Mouse (Mus musculus) liver, embryonic 15.5 days (tissue): ENCODE measurements around the gene Gm45337. TPM values are rescaled to one million over a fixed set of nuclear protein-coding genes. Genes with fewer than 3 reads are reported as not detected.
"Not testable (repeated sequence)": the region's sequence is repeated elsewhere in the genome, so short reads cannot be mapped to it uniquely, and the experiment has no call there.

Experiments
- ATAC-seq: fragments of 200-750 bp; cut with Nextera tagmentation; 2 replicates; pipeline ENCODE4 v1.8.0; 2017; ENCODE audit warnings: moderate number of reproducible peaks, mild to moderate bottlenecking, moderate library complexity; ENCODE audit not compliant: insufficient read depth
- H3K27ac ChIP-seq: fragments of 300-500 bp; sonication (generic); replicated peaks from 2 replicates; pipeline ENCODE4 v1.5.1; 2015; ENCODE audit warnings: mild to moderate bottlenecking, inconsistent platforms
- H3K27me3 ChIP-seq: fragments of 300-500 bp; sonication (generic); 2 replicates; pipeline ENCODE4 v1.6.1; 2015; ENCODE audit warnings: mild to moderate bottlenecking, inconsistent platforms
- H3K36me3 ChIP-seq: fragments of 300-500 bp; sonication (generic); replicated peaks from 2 replicates; pipeline ENCODE4 v1.6.1; 2015; ENCODE audit warnings: moderate library complexity, mild to moderate bottlenecking, inconsistent platforms
- H3K4me1 ChIP-seq: fragments of 300-500 bp; sonication (generic); replicated peaks from 2 replicates; pipeline ENCODE4 v1.6.1; 2015; ENCODE audit warnings: inconsistent platforms
- H3K4me2 ChIP-seq: fragments of 300-500 bp; sonication (generic); 2 replicates; pipeline ENCODE4 v1.6.1; 2015; ENCODE audit warnings: moderate library complexity, mild to moderate bottlenecking, inconsistent platforms
- H3K4me3 ChIP-seq: fragments of 300-500 bp; sonication (generic); replicated peaks from 2 replicates; pipeline ENCODE4 v1.5.1; 2015; ENCODE audit warnings: mild to moderate bottlenecking, inconsistent platforms
- H3K9ac ChIP-seq: fragments of 300-500 bp; sonication (generic); 2 replicates; pipeline ENCODE4 v1.6.1; 2015; ENCODE audit warnings: moderate library complexity, mild to moderate bottlenecking, inconsistent platforms
- H3K9me3 ChIP-seq: fragments of 300-500 bp; sonication (generic); replicated peaks from 2 replicates; pipeline ENCODE4 v1.6.1; 2016; ENCODE audit warnings: inconsistent platforms
- whole genome bisulfite sequencing: fragments of 180-500 bp; shearing (Covaris S2); methylation state at CpG from one replicate; pipeline ENCODE4 v1.1.7; 2015; ENCODE audit warnings: mixed read lengths; ENCODE audit not compliant: insufficient replicate concordance; 5-methylcytosine and 5-hydroxymethylcytosine counted together
- polyA plus RNA-seq: library from polyadenylated mRNA; unstranded; fragments of >200 nt; fragmentation: Nextera tagmentation; extraction: Ambion mirVana; gene quantifications from 2 replicates; pipeline ENCODE4 v1.2.1, GENCODE M21; 2015

The Gm45337 gene
- polyA plus RNA-seq, result not detected in 2 replicates

- H3K27me3 ChIP-seq, result no peaks in the 10 kb centered on the region
- no peak within 1 kb of the TSS for H3K9ac ChIP-seq
- no peaks in the 10 kb centered on the region for H3K4me1 ChIP-seq
- 43% methylated on average over 1 of the region's 1 CpGs for WGBS
- no peak for ATAC-seq
- H3K36me3 ChIP-seq, result no peaks in the 10 kb centered on the region
- no peak within 1 kb of the TSS for H3K4me2 ChIP-seq
- H3K9me3 ChIP-seq, result no peaks in the 10 kb centered on the region
- no peak within 1 kb of the TSS for H3K27ac ChIP-seq
- H3K4me3 ChIP-seq, result no peak within 1 kb of the TSS
These were observed at the start of gene Gm45337 for GRCm38 (mm10) chr7:142144507-142144906. Gene Gm45337 (minus strand): TSS chr7:142144607.

- Histone ChIP-seq H3K27ac (no peak within 1 kb of the TSS), H3K9ac (no peak within 1 kb of the TSS), H3K4me1 (no peaks in the 10 kb centered on the region), H3K4me3 (no peak within 1 kb of the TSS), H3K36me3 (no peaks in the 10 kb centered on the region), H3K4me2 (no peak within 1 kb of the TSS), H3K27me3 (peaks cover 4% of the 10 kb centered on the region; the same call in 1 of the 2 replicates), H3K9me3 (no peaks in the 10 kb centered on the region)
- no peak for ATAC-seq
- 15% methylated on average over 2 of the region's 2 CpGs for WGBS
These were observed 45.9 kb upstream of the Gm45337 start, which contains the start of gene Gm10153 for GRCm38 (mm10) chr7:142190289-142190688. Gene Gm10153 (minus strand): TSS chr7:142190389.

GRCm38 (mm10) chr7:142188156-142188555 is 43.7 kb upstream of the Gm45337 start:
- H3K4me1 ChIP-seq, result no peaks in the 10 kb centered on the region
- no peak overlapping the region for H3K9ac ChIP-seq
- H3K4me3 ChIP-seq, result no peak overlapping the region
- no peaks in the 10 kb centered on the region for H3K9me3 ChIP-seq
- 54% methylated on average over 2 of the region's 2 CpGs for WGBS
- H3K27ac ChIP-seq, result no peak overlapping the region
- no peak for ATAC-seq
- no peaks in the 10 kb centered on the region for H3K36me3 ChIP-seq
- no peak overlapping the region for H3K4me2 ChIP-seq
- H3K27me3 ChIP-seq, result peaks cover 4% of the 10 kb centered on the region; the same call in 1 of the 2 replicates

DNA sequence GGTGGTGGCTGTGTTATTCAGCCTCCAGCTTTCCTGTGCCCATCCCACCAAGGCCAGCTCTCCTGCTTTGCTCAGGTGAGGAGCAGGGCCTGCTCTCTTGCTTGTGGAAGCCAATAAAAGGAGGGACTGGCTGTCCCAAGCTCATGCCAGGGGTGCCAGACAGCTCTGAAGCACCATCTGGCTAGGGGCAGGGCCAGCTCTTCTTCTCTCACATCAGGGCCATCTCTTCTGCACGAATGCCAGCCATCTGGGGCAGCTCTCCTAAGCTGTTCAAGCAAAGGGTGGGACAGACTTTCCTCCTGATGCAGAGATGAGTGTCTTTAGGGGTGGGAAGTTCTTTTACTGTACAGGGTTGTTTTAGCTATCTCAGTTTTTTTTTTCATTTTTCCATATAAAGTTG is 36.6 kb upstream of the Gm45337 start:
- no peak for ATAC-seq
- no peak overlapping the region for H3K4me2 ChIP-seq
- H3K27me3 ChIP-seq, result no peaks in the 10 kb centered on the region
- H3K27ac ChIP-seq, result no peak overlapping the region
- H3K9ac ChIP-seq, result no peak overlapping the region
- 17% methylated on average over 1 of the region's 1 CpGs for WGBS
- H3K4me1 ChIP-seq, result no peaks in the 10 kb centered on the region
- H3K9me3 ChIP-seq, result no peaks in the 10 kb centered on the region
- no peaks in the 10 kb centered on the region for H3K36me3 ChIP-seq
- no peak overlapping the region for H3K4me3 ChIP-seq

GRCm38 (mm10) chr7:142178685-142179084 is 34.3 kb upstream of the Gm45337 start:
- Histone ChIP-seq H3K4me1 (no peaks in the 10 kb centered on the region), H3K9ac (no peak overlapping the region), H3K4me2 (no peak overlapping the region), H3K27me3 (no peaks in the 10 kb centered on the region), H3K9me3 (no peaks in the 10 kb centered on the region), H3K36me3 (no peaks in the 10 kb centered on the region), H3K4me3 (no peak overlapping the region), H3K27ac (no peak overlapping the region)
- no peak for ATAC-seq
- WGBS, result 55% methylated on average over 1 of the region's 1 CpGs

- not testable (repeated sequence) for ATAC-seq, H3K4me2 ChIP-seq, H3K4me3 ChIP-seq, H3K27me3 ChIP-seq, H3K9ac ChIP-seq, H3K36me3 ChIP-seq, H3K4me1 ChIP-seq, H3K9me3 ChIP-seq, H3K27ac ChIP-seq
These were observed 31.5 kb upstream of the Gm45337 start, which contains the start of gene Krtap5-2 for GRCm38 (mm10) chr7:142175905-142176304. Gene Krtap5-2 (minus strand): TSS chr7:142176005.

GRCm38 (mm10) chr7:142169836-142170235 is 25.4 kb upstream of the Gm45337 start:
- ATAC-seq, result no peak

DNA sequence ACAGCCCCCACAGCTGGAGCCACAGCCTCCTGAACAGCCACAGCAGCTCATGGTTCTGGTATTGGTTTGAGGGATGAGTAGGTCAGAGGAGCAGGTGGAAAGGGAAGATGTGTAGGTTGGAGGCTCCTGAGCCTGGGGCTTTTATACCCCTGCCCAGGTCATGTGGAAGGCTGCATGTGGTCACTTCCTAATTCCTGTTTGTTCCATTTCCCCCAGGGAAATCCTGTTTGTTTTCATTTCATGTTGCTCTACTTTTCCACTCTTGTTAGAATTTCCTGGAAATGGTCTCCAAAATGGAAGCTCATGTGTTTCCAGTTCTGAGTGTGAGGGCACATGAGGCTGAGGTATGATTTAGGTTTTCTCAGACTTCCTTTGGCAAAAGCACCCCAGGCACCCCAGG is 21.2 kb upstream of the Gm45337 start, which contains the start of gene Gm4553:
Gene Gm4553 (minus strand): TSS at position 101 of the 400 bp plus-strand sequence.
- H3K4me2 ChIP-seq, H3K27me3 ChIP-seq, ATAC-seq, H3K9ac ChIP-seq, H3K9me3 ChIP-seq, H3K36me3 ChIP-seq, H3K27ac ChIP-seq, H3K4me3 ChIP-seq, H3K4me1 ChIP-seq: not testable (repeated sequence)

More at GRCm38 (mm10) chr7:142169836-142170235, 25.4 kb upstream of the Gm45337 start:
- Histone ChIP-seq H3K4me1 (no peaks in the 10 kb centered on the region), H3K36me3 (no peaks in the 10 kb centered on the region), H3K27ac (no peak overlapping the region), H3K9ac (no peak overlapping the region), H3K4me2 (no peak overlapping the region), H3K4me3 (no peak overlapping the region), H3K9me3 (no peaks in the 10 kb centered on the region), H3K27me3 (no peaks in the 10 kb centered on the region)
- 35% methylated on average over 3 of the region's 3 CpGs for WGBS

- no peak for ATAC-seq
- peaks cover 4% of the 10 kb centered on the region; the same call in 1 of the 2 replicates for H3K27me3 ChIP-seq
These were observed 15.0 kb upstream of the Gm45337 start for GRCm38 (mm10) chr7:142159366-142159765.

GRCm38 (mm10) chr7:142157013-142157412 is 12.6 kb upstream of the Gm45337 start, which contains the start of gene Gm29735:
Gene Gm29735 (minus strand): TSS chr7:142157113.
- H3K4me3 ChIP-seq, H3K4me2 ChIP-seq, H3K4me1 ChIP-seq, H3K27ac ChIP-seq, H3K36me3 ChIP-seq, H3K9ac ChIP-seq, ATAC-seq, H3K27me3 ChIP-seq, H3K9me3 ChIP-seq: not testable (repeated sequence)
- 22% methylated on average over 2 of the region's 2 CpGs for WGBS

More at GRCm38 (mm10) chr7:142159366-142159765, 15.0 kb upstream of the Gm45337 start:
- Histone ChIP-seq H3K27ac (no peak overlapping the region), H3K4me2 (no peak overlapping the region), H3K9ac (no peak overlapping the region), H3K9me3 (no peaks in the 10 kb centered on the region), H3K4me1 (no peaks in the 10 kb centered on the region), H3K36me3 (no peaks in the 10 kb centered on the region), H3K4me3 (no peak overlapping the region)
- 75% methylated on average over 3 of the region's 3 CpGs for WGBS

- Histone ChIP-seq H3K4me2 (no peak overlapping the region), H3K4me3 (no peak overlapping the region), H3K9ac (no peak overlapping the region), H3K36me3 (no peaks in the 10 kb centered on the region), H3K4me1 (no peaks in the 10 kb centered on the region), H3K27me3 (no peaks in the 10 kb centered on the region), H3K27ac (no peak overlapping the region), H3K9me3 (no peaks in the 10 kb centered on the region)
- ATAC-seq, result no peak
- 37% methylated on average over 1 of the region's 1 CpGs for WGBS
These were observed 10.9 kb upstream of the Gm45337 start for GRCm38 (mm10) chr7:142155308-142155707.

- Histone ChIP-seq H3K36me3 (no peaks in the 10 kb centered on the region), H3K4me1 (no peaks in the 10 kb centered on the region), H3K4me2 (no peak overlapping the region), H3K27ac (no peak overlapping the region), H3K9me3 (no peaks in the 10 kb centered on the region), H3K9ac (no peak overlapping the region), H3K27me3 (no peaks in the 10 kb centered on the region), H3K4me3 (no peak overlapping the region)
- WGBS, result 52% methylated on average over 4 of the region's 4 CpGs
- no peak for ATAC-seq
These were observed 7.8 kb upstream of the Gm45337 start for GRCm38 (mm10) chr7:142152191-142152590.
